Mouse (Mus musculus) MEL (cell line): ENCODE data around the gene Ttc30b. TPM values are rescaled to one million over a fixed set of nuclear protein-coding genes. Genes with fewer than 3 reads are reported as not detected.

Experiments
- DNase-seq: peaks from one replicate; pipeline ENCODE4 v3.0.0; 2011; ENCODE audit warnings: low read depth, low spot score
- H3K27ac ChIP-seq: 2 replicates; pipeline ENCODE4 v1.5.1; 2012; ENCODE audit warnings: low read depth, mild to moderate bottlenecking, control low read depth, low read length, moderate library complexity; ENCODE audit not compliant: control insufficient read depth
- H3K27me3 ChIP-seq, 2 experiments: fragments of 150-350 bp in 1 of 2; sonication (generic) in 1 of 2; 2 replicates each; pipeline ENCODE4 v1.6.1; 2012; ENCODE audit warnings: low read length in 2 of 2, mild to moderate bottlenecking in 2 of 2, improper control_type of control experiment in 1 of 2, moderate library complexity in 1 of 2; ENCODE audit not compliant: insufficient read depth in 2 of 2, control insufficient read depth in 1 of 2
- H3K36me3 ChIP-seq, 2 experiments: 2 replicates each; pipeline ENCODE4 v1.6.1; 2012 to 2014; ENCODE audit warnings: low read length in 2 of 2, improper control_type of control experiment in 1 of 2, inconsistent platforms in 1 of 2, mild to moderate bottlenecking in 1 of 2; ENCODE audit not compliant: insufficient read depth in 2 of 2, control insufficient read depth in 1 of 2
- H3K4me1 ChIP-seq, 2 experiments: fragments of 150-350 bp in 1 of 2; sonication (generic) in 1 of 2; 2 replicates each; pipeline ENCODE4 v1.6.1; 2012; ENCODE audit warnings: low read length in 2 of 2, improper control_type of control experiment in 1 of 2, mild to moderate bottlenecking in 1 of 2; ENCODE audit not compliant: insufficient read depth in 2 of 2, control insufficient read depth in 1 of 2
- H3K4me3 ChIP-seq, 2 experiments: fragments of 150-350 bp in 1 of 2; sonication (generic) in 1 of 2; 2 replicates each; pipeline ENCODE4 v1.5.1; 2012; ENCODE audit warnings: low read depth in 2 of 2, low read length in 2 of 2, mild to moderate bottlenecking in 2 of 2, moderate library complexity in 2 of 2, control low read depth in 1 of 2, improper control_type of control experiment in 1 of 2; ENCODE audit not compliant: control insufficient read depth in 1 of 2, insufficient read depth in 1 of 2
- H3K79me2 ChIP-seq: 2 replicates; pipeline ENCODE4 v1.6.1; 2012; ENCODE audit warnings: mild to moderate bottlenecking, low read length, moderate library complexity; ENCODE audit not compliant: control insufficient read depth, poor library complexity, insufficient read depth
- H3K9ac ChIP-seq: 2 replicates; pipeline ENCODE4 v1.6.1; 2012; ENCODE audit warnings: low read depth, mild to moderate bottlenecking, control low read depth, low read length, moderate library complexity; ENCODE audit not compliant: control insufficient read depth, poor library complexity, severe bottlenecking
- H3K9me3 ChIP-seq: fragments of 150-350 bp; sonication (generic); replicated peaks from 2 replicates; pipeline ENCODE4 v1.6.1; 2012; ENCODE audit warnings: mild to moderate bottlenecking, low read length, improper control_type of control experiment, moderate library complexity; ENCODE audit not compliant: insufficient read depth
- BHLHE40 ChIP-seq: IDR thresholded peaks from 2 replicates; pipeline ENCODE4 v1.6.1; 2012; ENCODE audit warnings: low read depth, mild to moderate bottlenecking, inconsistent platforms, low read length, improper control_type of control experiment, borderline replicate concordance
- CHD1 ChIP-seq: IDR thresholded peaks from 2 replicates; pipeline ENCODE4 v1.6.1; 2012; ENCODE audit warnings: low read depth, mild to moderate bottlenecking, inconsistent platforms, low read length, improper control_type of control experiment
- CHD2 ChIP-seq: IDR thresholded peaks from 2 replicates; pipeline ENCODE4 v1.6.1; 2011; ENCODE audit warnings: low read length, improper control_type of control experiment
- CTCF ChIP-seq, 3 experiments: IDR thresholded peaks in 2 of 3; conservative IDR thresholded peaks in 1 of 3; 2 replicates each; pipeline ENCODE4 v1.5.1; 2011 to 2012; ENCODE audit warnings: low read length in 3 of 3, low read depth in 2 of 3, mild to moderate bottlenecking in 2 of 3, improper control_type of control experiment in 1 of 3, inconsistent platforms in 1 of 3, mixed read lengths in 1 of 3, moderate library complexity in 1 of 3; ENCODE audit not compliant: control insufficient read depth in 1 of 3, insufficient read depth in 1 of 3, poor library complexity in 1 of 3, severe bottlenecking in 1 of 3
- EP300 ChIP-seq, 2 experiments: IDR thresholded peaks; 2 replicates each; pipeline ENCODE4 v1.6.1; 2011; ENCODE audit warnings: improper control_type of control experiment in 2 of 2, low read length in 2 of 2, low read depth in 1 of 2, mild to moderate bottlenecking in 1 of 2
- ETS1 ChIP-seq: IDR thresholded peaks from 2 replicates; pipeline ENCODE4 v1.6.1; 2012; ENCODE audit warnings: low read depth, mild to moderate bottlenecking, inconsistent platforms, low read length, improper control_type of control experiment, moderate library complexity
- GABPA ChIP-seq: IDR thresholded peaks from 2 replicates; pipeline ENCODE4 v1.6.1; 2012; ENCODE audit warnings: low read depth, mild to moderate bottlenecking, inconsistent platforms, low read length, improper control_type of control experiment, moderate library complexity
- GATA1 ChIP-seq: IDR thresholded peaks from 2 replicates; pipeline ENCODE4 v1.6.1; 2011; ENCODE audit warnings: low read depth, low read length, improper control_type of control experiment
- JUND ChIP-seq: IDR thresholded peaks from 2 replicates; pipeline ENCODE4 v1.6.1; 2011; ENCODE audit warnings: low read depth, mild to moderate bottlenecking, improper control_type of control experiment, low read length
- KAT2A ChIP-seq: conservative IDR thresholded peaks from 2 replicates; pipeline ENCODE4 v1.6.1; 2012; ENCODE audit warnings: low read depth, low read length, improper control_type of control experiment, inconsistent platforms
- MAX ChIP-seq: IDR thresholded peaks from 2 replicates; pipeline ENCODE4 v1.6.1; 2011; ENCODE audit warnings: low read length, improper control_type of control experiment
- MAZ ChIP-seq: IDR thresholded peaks from 2 replicates; pipeline ENCODE4 v1.6.1; 2012; ENCODE audit warnings: low read depth, mild to moderate bottlenecking, inconsistent platforms, low read length, improper control_type of control experiment
- POLR2AphosphoS5 ChIP-seq: IDR thresholded peaks from 2 replicates; pipeline ENCODE4 v1.6.1; 2012; ENCODE audit warnings: low read depth, borderline replicate concordance, mild to moderate bottlenecking, inconsistent platforms, low read length, moderate library complexity, mixed read lengths
- RAD21 ChIP-seq: IDR thresholded peaks from 2 replicates; pipeline ENCODE4 v1.6.1; 2011; ENCODE audit warnings: mild to moderate bottlenecking, low read depth, low read length, improper control_type of control experiment
- TBP ChIP-seq: IDR thresholded peaks from 2 replicates; pipeline ENCODE4 v1.8.0; 2011; ENCODE audit warnings: low read depth, low read length, improper control_type of control experiment
- UBTF ChIP-seq: IDR thresholded peaks from 2 replicates; pipeline ENCODE4 v1.6.1; 2012; ENCODE audit warnings: low read depth, mild to moderate bottlenecking, inconsistent platforms, low read length, improper control_type of control experiment, moderate library complexity, borderline replicate concordance; ENCODE audit not compliant: insufficient read depth
- USF2 ChIP-seq, 2 experiments: IDR thresholded peaks; 2 replicates each; pipeline ENCODE4 v1.6.1; 2011 to 2012; ENCODE audit warnings: improper control_type of control experiment in 2 of 2, low read length in 2 of 2, borderline replicate concordance in 1 of 2, inconsistent platforms in 1 of 2, low read depth in 1 of 2, mild to moderate bottlenecking in 1 of 2; ENCODE audit not compliant: insufficient read depth in 1 of 2
- ZC3H11A ChIP-seq: IDR thresholded peaks from 2 replicates; pipeline ENCODE4 v1.6.1; 2012; ENCODE audit warnings: low read depth, mild to moderate bottlenecking, inconsistent platforms, low read length, improper control_type of control experiment
- ZKSCAN1 ChIP-seq: IDR thresholded peaks from 2 replicates; pipeline ENCODE4 v1.6.1; 2012; ENCODE audit warnings: low read depth, mild to moderate bottlenecking, inconsistent platforms, low read length, improper control_type of control experiment, moderate library complexity
- ZMIZ1 ChIP-seq: IDR thresholded peaks from 2 replicates; pipeline ENCODE4 v1.6.1; 2012; ENCODE audit warnings: low read depth, mild to moderate bottlenecking, inconsistent platforms, low read length, improper control_type of control experiment, moderate library complexity
- polyA plus RNA-seq, 2 experiments: library from polyadenylated mRNA; stranded (reverse) in 1 of 2; unstranded in 1 of 2; fragments of >175 nt in 1 of 2; fragments of >200 nt in 1 of 2; gene quantifications; 2 replicates each; pipeline versions ENCODE4 v1.2.1 to v1.2.4; 2012; ENCODE audit warnings: low replicate concordance in 2 of 2, low read depth in 1 of 2; ENCODE audit not compliant: insufficient read length in 2 of 2, insufficient read depth in 1 of 2, missing spikeins in 1 of 2
- total RNA-seq: library from RNA; depleted of rRNA; stranded (reverse); fragments of 300-350 nt; gene quantifications from 2 replicates; pipeline ENCODE4 v1.2.3, GENCODE M21; 2012

Gene Ttc30b
- total and polyA plus RNA-seq, 3 experiments, result not detected

DNA sequence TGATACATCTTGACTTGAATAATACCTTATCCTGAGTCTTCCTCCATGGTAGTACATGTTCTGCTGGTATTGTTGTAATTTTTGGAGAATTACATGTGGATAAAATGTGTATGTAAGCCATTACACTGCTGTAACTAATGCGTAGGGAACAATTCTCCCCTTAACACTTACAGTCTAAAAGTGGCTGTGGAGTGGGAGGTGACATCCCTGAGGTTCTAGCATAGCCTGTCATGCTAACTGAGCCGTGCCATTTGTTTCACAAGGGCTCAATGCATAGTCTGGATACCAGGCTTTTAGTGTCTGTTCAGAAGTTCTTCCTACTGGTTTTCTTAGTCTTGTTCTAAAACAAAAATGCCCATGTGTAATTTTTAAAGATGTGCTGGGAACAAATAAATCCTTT is 7.4 kb downstream of the Ttc30b start:
- H3K9me3 ChIP-seq, result no peaks in the 10 kb centered on the region
- peaks cover 0 to 2% of the 10 kb centered on the region in 2 experiments; a peak in 2 of 4 replicates for H3K36me3 ChIP-seq
- no peak for DNase-seq
- no peak overlapping the region for H3K27ac ChIP-seq
- H3K79me2 ChIP-seq, result no peaks in the 10 kb centered on the region
- no peaks in the 10 kb centered on the region for H3K27me3 ChIP-seq
- no peaks in the 10 kb centered on the region for H3K4me1 ChIP-seq
- no peak for TF ChIP-seq ZMIZ1
- TF ChIP-seq GABPA, result no peak
- no peak for TF ChIP-seq EP300 (IDR thresholded peaks at IDR 0.05; ENCODE audit: low read depth in 1 of 2, low read length in 2 of 2)
- TF ChIP-seq RAD21, result no peak
- no peak for TF ChIP-seq CHD1
- no peak for TF ChIP-seq UBTF
- no peak for TF ChIP-seq ZKSCAN1
- TF ChIP-seq KAT2A, result no peak
- TF ChIP-seq CHD2, result no peak
- no peak for TF ChIP-seq USF2 (IDR thresholded peaks at IDR 0.05; ENCODE audit: borderline replicate concordance in 1 of 2, insufficient read depth in 1 of 2, low read depth in 1 of 2, low read length in 2 of 2)
- TF ChIP-seq ETS1, result no peak
- TF ChIP-seq TBP, result no peak
- TF ChIP-seq JUND, result no peak
- TF ChIP-seq CTCF (IDR thresholded peaks at IDR 0.05 in 2 of 3, conservative IDR thresholded peaks at IDR 0.05 in 1 of 3; ENCODE audit: control insufficient read depth in 1 of 3, insufficient read depth in 1 of 3, low read depth in 2 of 3, low read length in 3 of 3, poor library complexity in 1 of 3, severe bottlenecking in 1 of 3), result no peak
- no peak overlapping the region for H3K9ac ChIP-seq
- no peak overlapping the region for H3K4me3 ChIP-seq

DNA sequence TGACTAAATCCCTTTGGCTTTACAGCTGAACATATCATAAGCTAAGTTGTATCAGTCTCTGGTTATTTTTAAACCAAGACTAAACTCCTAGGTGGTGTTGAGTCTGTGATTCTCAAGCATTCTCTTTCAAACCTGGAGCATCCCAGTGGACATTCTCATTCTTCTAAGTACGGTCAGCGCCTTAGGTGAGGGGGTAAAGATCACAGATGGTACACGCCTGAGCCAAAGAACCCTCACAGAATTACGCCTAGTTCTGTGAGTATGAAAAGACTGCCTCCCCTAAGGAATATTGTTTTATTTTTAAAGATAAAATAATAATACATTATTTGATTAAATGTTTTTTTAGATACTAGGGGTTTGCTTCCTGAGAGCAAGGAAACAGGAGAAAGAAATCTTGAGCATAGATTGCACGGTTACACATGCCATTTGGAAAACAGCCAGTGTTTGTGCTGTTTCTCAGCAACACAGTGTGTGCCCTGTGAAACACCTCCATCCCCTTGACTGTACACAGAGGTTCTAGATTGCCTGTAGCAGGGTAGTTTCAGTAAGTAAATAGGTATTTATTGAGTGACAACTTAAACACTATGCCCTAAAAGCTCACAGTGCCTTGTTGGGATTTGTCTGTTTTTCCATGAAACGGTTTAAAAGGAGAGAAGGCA is 8.5 kb downstream of the Ttc30b start:
- H3K4me1 ChIP-seq, result no peaks in the 10 kb centered on the region
- no peaks in the 10 kb centered on the region for H3K79me2 ChIP-seq
- TF ChIP-seq MAX, result no peak
- no peak for TF ChIP-seq MAZ
- TF ChIP-seq UBTF, result no peak
- TF ChIP-seq POLR2AphosphoS5, result no peak
- no peak for TF ChIP-seq BHLHE40
- TF ChIP-seq CTCF (IDR thresholded peaks at IDR 0.05 in 2 of 3, conservative IDR thresholded peaks at IDR 0.05 in 1 of 3; ENCODE audit: control insufficient read depth in 1 of 3, insufficient read depth in 1 of 3, low read depth in 2 of 3, low read length in 3 of 3, poor library complexity in 1 of 3, severe bottlenecking in 1 of 3), result no peak
- TF ChIP-seq ZC3H11A, result no peak
- no peak for TF ChIP-seq GATA1
- H3K27ac ChIP-seq, result no peak overlapping the region
- no peak overlapping the region for H3K9ac ChIP-seq
- H3K27me3 ChIP-seq, result no peaks in the 10 kb centered on the region
- H3K4me3 ChIP-seq, result no peak overlapping the region
- no peak for DNase-seq
- H3K36me3 ChIP-seq, result peaks cover 0 to 4% of the 10 kb centered on the region in 2 experiments; a peak in 2 of 4 replicates
- H3K9me3 ChIP-seq, result no peaks in the 10 kb centered on the region
